Mouse (Mus musculus) stomach, embryonic 16.5 days (tissue): ENCODE measurements around the gene Btnl2. TPM values are rescaled to one million over a fixed set of nuclear protein-coding genes. Genes with fewer than 3 reads are reported as not detected.

ENCODE experiments used
- ATAC-seq: fragments of 200-750 bp; cut with Nextera tagmentation; 2 replicates; pipeline ENCODE4 v1.8.0; 2017; ENCODE audit warnings: moderate number of reproducible peaks, moderate TSS enrichment; ENCODE audit not compliant: insufficient read depth, low FRiP score
- H3K27ac ChIP-seq: fragments of 300-500 bp; sonication (generic); 2 replicates; pipeline ENCODE4 v1.5.1; 2014; ENCODE audit warnings: low read length
- H3K27me3 ChIP-seq: fragments of 300-500 bp; sonication (generic); 2 replicates; pipeline ENCODE4 v1.6.1; 2014; ENCODE audit warnings: low read length, control low read depth, mixed read lengths; ENCODE audit not compliant: control insufficient read depth, insufficient read depth
- H3K36me3 ChIP-seq: fragments of 300-500 bp; sonication (generic); 2 replicates; pipeline ENCODE4 v1.6.1; 2014; ENCODE audit warnings: low read length; ENCODE audit not compliant: control insufficient read depth, insufficient read depth
- H3K4me1 ChIP-seq: fragments of 300-500 bp; sonication (generic); 2 replicates; pipeline ENCODE4 v1.6.1; 2014; ENCODE audit warnings: low read length, control low read depth, mixed read lengths; ENCODE audit not compliant: control insufficient read depth, insufficient read depth
- H3K4me2 ChIP-seq: fragments of 300-500 bp; sonication (generic); 2 replicates; pipeline ENCODE4 v1.6.1; 2014; ENCODE audit warnings: low read depth, low read length, mixed read lengths
- H3K4me3 ChIP-seq: fragments of 300-500 bp; sonication (generic); replicated peaks from 2 replicates; pipeline ENCODE4 v1.5.1; 2014; ENCODE audit warnings: mild to moderate bottlenecking, low read length
- H3K9ac ChIP-seq: fragments of 300-500 bp; sonication (generic); 2 replicates; pipeline ENCODE4 v1.6.1; 2014; ENCODE audit warnings: low read length
- H3K9me3 ChIP-seq: fragments of 300-500 bp; sonication (generic); replicated peaks from 2 replicates; pipeline ENCODE4 v1.6.1; 2016; ENCODE audit warnings: low read length, control low read depth; ENCODE audit not compliant: control insufficient read depth
- WGBS: fragments of 180-500 bp; shearing (Covaris S2); extraction: QIAGEN DNeasy Blood & Tissue Kit; methylation state at CpG from one replicate; pipeline ENCODE4 v1.1.7; 2014; 5-methylcytosine and 5-hydroxymethylcytosine counted together
- polyA plus RNA-seq: library from polyadenylated mRNA; unstranded; fragments of >200 nt; fragmentation: Nextera tagmentation; extraction: Ambion mirVana; gene quantifications from 2 replicates; pipeline ENCODE4 v1.2.1, GENCODE M21; 2015

Btnl2 gene
- polyA plus RNA-seq, 1 experiment from 2014 or later: 1.4 TPM

- WGBS: 62% methylated on average over 3 of the region's 3 CpGs
- H3K27ac ChIP-seq: no peak overlapping the region
Observed at GRCm38 (mm10) chr17:34340619-34341402, 13.8 kb upstream of the Btnl2 start.

GRCm38 (mm10) chr17:34344882-34345281 lies 9.7 kb upstream of the Btnl2 start:
- H3K27ac ChIP-seq: no peak overlapping the region
- no peak overlapping the region for H3K4me2 ChIP-seq
- no peak overlapping the region for H3K9ac ChIP-seq
- H3K27me3 ChIP-seq: no peaks in the 10 kb centered on the region
- ATAC-seq: no peak
- WGBS: 86% methylated on average over 4 of the region's 4 CpGs
- no peaks in the 10 kb centered on the region for H3K9me3 ChIP-seq
- H3K36me3 ChIP-seq: no peaks in the 10 kb centered on the region
- H3K4me1 ChIP-seq: no peaks in the 10 kb centered on the region
- no peak overlapping the region for H3K4me3 ChIP-seq

More at GRCm38 (mm10) chr17:34340619-34341402, 13.8 kb upstream of the Btnl2 start:
- Histone ChIP-seq H3K4me2 (no peak overlapping the region), H3K4me1 (no peaks in the 10 kb centered on the region), H3K9me3 (no peaks in the 10 kb centered on the region), H3K27me3 (no peaks in the 10 kb centered on the region), H3K9ac (no peak overlapping the region), H3K36me3 (no peaks in the 10 kb centered on the region), H3K4me3 (no peak overlapping the region)
- no peak for ATAC-seq

GRCm38 (mm10) chr17:34345486-34345885 lies 9.1 kb upstream of the Btnl2 start:
- WGBS: 79% methylated on average over 7 of the region's 7 CpGs
- no peaks in the 10 kb centered on the region for H3K27me3 ChIP-seq
- H3K4me3 ChIP-seq: no peak overlapping the region
- H3K9me3 ChIP-seq: no peaks in the 10 kb centered on the region
- no peaks in the 10 kb centered on the region for H3K36me3 ChIP-seq
- no peaks in the 10 kb centered on the region for H3K4me1 ChIP-seq
- ATAC-seq: no peak
- H3K4me2 ChIP-seq: no peak overlapping the region
- H3K9ac ChIP-seq: no peak overlapping the region
- no peak overlapping the region for H3K27ac ChIP-seq

GRCm38 (mm10) chr17:34346041-34346440 lies 8.6 kb upstream of the Btnl2 start:
- ATAC-seq: no peak
- H3K4me3 ChIP-seq: no peak overlapping the region
- H3K27ac ChIP-seq: no peak overlapping the region
- no peaks in the 10 kb centered on the region for H3K9me3 ChIP-seq
- H3K4me2 ChIP-seq: no peak overlapping the region
- H3K27me3 ChIP-seq: no peaks in the 10 kb centered on the region
- H3K9ac ChIP-seq: no peak overlapping the region
- no peaks in the 10 kb centered on the region for H3K36me3 ChIP-seq
- no peaks in the 10 kb centered on the region for H3K4me1 ChIP-seq
- 64% methylated on average over 3 of the region's 3 CpGs for WGBS

GRCm38 (mm10) chr17:34347606-34348308 lies 6.9 kb upstream of the Btnl2 start:
- Histone ChIP-seq H3K9me3 (no peaks in the 10 kb centered on the region), H3K9ac (no peak overlapping the region), H3K4me3 (no peak overlapping the region), H3K27ac (no peak overlapping the region), H3K4me2 (no peak overlapping the region), H3K27me3 (no peaks in the 10 kb centered on the region), H3K4me1 (no peaks in the 10 kb centered on the region), H3K36me3 (no peaks in the 10 kb centered on the region)
- ATAC-seq: no peak
- WGBS: 62% methylated on average over 6 of the region's 6 CpGs

GRCm38 (mm10) chr17:34349429-34349828 lies 5.2 kb upstream of the Btnl2 start:
- Histone ChIP-seq H3K9ac (no peak overlapping the region), H3K27me3 (no peaks in the 10 kb centered on the region), H3K4me3 (no peak overlapping the region), H3K4me1 (no peaks in the 10 kb centered on the region), H3K9me3 (no peaks in the 10 kb centered on the region), H3K36me3 (no peaks in the 10 kb centered on the region), H3K4me2 (no peak overlapping the region), H3K27ac (no peak overlapping the region)
- ATAC-seq: no peak
- WGBS: 3% methylated on average over 4 of the region's 4 CpGs

- no peak overlapping the region for H3K27ac ChIP-seq
- 82% methylated on average over 1 of the region's 1 CpGs for WGBS
Observed at GRCm38 (mm10) chr17:34354940-34355339, 318 bp downstream of the Btnl2 start.

GRCm38 (mm10) chr17:34362954-34363546 lies 8.4 kb downstream of the Btnl2 start:
- no peaks in the 10 kb centered on the region for H3K9me3 ChIP-seq
- no peaks in the 10 kb centered on the region for H3K4me1 ChIP-seq
- no peaks in the 10 kb centered on the region for H3K27me3 ChIP-seq
- no peak for ATAC-seq
- no peak overlapping the region for H3K27ac ChIP-seq
- H3K9ac ChIP-seq: no peak overlapping the region
- H3K36me3 ChIP-seq: no peaks in the 10 kb centered on the region
- 81% methylated on average over 15 of the region's 15 CpGs for WGBS
- H3K4me3 ChIP-seq: no peak overlapping the region
- H3K4me2 ChIP-seq: no peak overlapping the region

More at GRCm38 (mm10) chr17:34354940-34355339, 318 bp downstream of the Btnl2 start:
- no peaks in the 10 kb centered on the region for H3K36me3 ChIP-seq
- no peak overlapping the region for H3K4me2 ChIP-seq
- H3K9ac ChIP-seq: no peak overlapping the region
- no peaks in the 10 kb centered on the region for H3K9me3 ChIP-seq
- H3K4me1 ChIP-seq: no peaks in the 10 kb centered on the region
- ATAC-seq: no peak
- no peak overlapping the region for H3K4me3 ChIP-seq
- no peaks in the 10 kb centered on the region for H3K27me3 ChIP-seq

GRCm38 (mm10) chr17:34363676-34364310 lies 9.2 kb downstream of the Btnl2 start:
- H3K9me3 ChIP-seq: no peaks in the 10 kb centered on the region
- H3K27me3 ChIP-seq: no peaks in the 10 kb centered on the region
- 79% methylated on average over 3 of the region's 3 CpGs for WGBS
- no peak overlapping the region for H3K9ac ChIP-seq
- no peaks in the 10 kb centered on the region for H3K36me3 ChIP-seq
- H3K4me3 ChIP-seq: no peak overlapping the region
- H3K4me1 ChIP-seq: no peaks in the 10 kb centered on the region
- H3K27ac ChIP-seq: no peak overlapping the region
- no peak overlapping the region for H3K4me2 ChIP-seq
- no peak for ATAC-seq
